Mouse (Mus musculus) CH12.LX (cell line): ENCODE measurements around the gene Hsd17b7. TPM values are rescaled to one million over a fixed set of nuclear protein-coding genes. Genes with fewer than 3 reads are reported as not detected.

ENCODE experiments used
- DNase-seq: peaks from one replicate; pipeline ENCODE4 v3.0.0-alpha.2; 2013; ENCODE audit errors: extremely low read depth
- H3K27ac ChIP-seq: 2 replicates; pipeline ENCODE4 v1.5.1; 2012; ENCODE audit warnings: low read depth, mild to moderate bottlenecking, control low read depth, moderate library complexity; ENCODE audit not compliant: insufficient read depth
- H3K27me3 ChIP-seq: replicated peaks from 2 replicates; pipeline ENCODE3; 2012; ENCODE audit warnings: inconsistent platforms
- H3K36me3 ChIP-seq, 2 experiments: replicated peaks in 1 of 2; 2 replicates each; pipeline versions ENCODE3 to v1.6.1; 2012; ENCODE audit warnings: inconsistent platforms in 1 of 2, low read length in 1 of 2, mild to moderate bottlenecking in 1 of 2, mixed read lengths in 1 of 2, moderate library complexity in 1 of 2; ENCODE audit not compliant: control insufficient read depth in 1 of 2, insufficient read depth in 1 of 2
- H3K4me1 ChIP-seq, 2 experiments: 2 replicates each; pipeline ENCODE4 v1.6.1; 2012; ENCODE audit warnings: inconsistent platforms in 1 of 2, moderate library complexity in 1 of 2; ENCODE audit not compliant: insufficient read depth in 2 of 2, control insufficient read depth in 1 of 2
- H3K4me2 ChIP-seq: 2 replicates; pipeline ENCODE4 v1.6.1; 2012; ENCODE audit warnings: low read depth, mild to moderate bottlenecking, control low read depth; ENCODE audit not compliant: poor library complexity, insufficient read depth, severe bottlenecking
- H3K4me3 ChIP-seq, 3 experiments: fragments of 150-350 bp in 1 of 3; sonication (generic) in 1 of 3; replicated peaks in 1 of 3; 2 replicates each; pipeline versions ENCODE3 to v1.5.1; 2011 to 2012; ENCODE audit warnings: low read depth in 2 of 3, low read length in 2 of 3, mild to moderate bottlenecking in 2 of 3, moderate library complexity in 2 of 3, control low read depth in 1 of 3, improper control_type of control experiment in 1 of 3, inconsistent platforms in 1 of 3, mixed read lengths in 1 of 3; ENCODE audit not compliant: poor library complexity in 1 of 3
- H3K79me2 ChIP-seq: replicated peaks from 2 replicates; pipeline ENCODE4 v1.6.1; 2012; ENCODE audit warnings: mild to moderate bottlenecking, moderate library complexity; ENCODE audit not compliant: control insufficient read depth, poor library complexity, insufficient read depth, severe bottlenecking; ENCODE audit errors: extremely low read depth
- H3K9ac ChIP-seq: 2 replicates; pipeline ENCODE4 v1.6.1; 2012; ENCODE audit warnings: low read depth, mild to moderate bottlenecking, control low read depth, moderate library complexity; ENCODE audit not compliant: insufficient read depth
- H3K9me3 ChIP-seq: replicated peaks from 2 replicates; pipeline ENCODE3; 2012; ENCODE audit warnings: low read length, inconsistent platforms, mixed read lengths
- BHLHE40 ChIP-seq: IDR thresholded peaks from 2 replicates; pipeline ENCODE4 v1.6.1; 2011; ENCODE audit warnings: mild to moderate bottlenecking, low read depth, low read length, improper control_type of control experiment
- ELF1 ChIP-seq: IDR thresholded peaks from 2 replicates; pipeline ENCODE4 v1.6.1; 2014; ENCODE audit warnings: low read depth, mild to moderate bottlenecking, inconsistent platforms, low read length, improper control_type of control experiment
- ETS1 ChIP-seq: conservative IDR thresholded peaks from 2 replicates; pipeline ENCODE4 v1.6.1; 2012; ENCODE audit warnings: low read depth, mild to moderate bottlenecking, inconsistent platforms, low read length, improper control_type of control experiment, moderate library complexity
- IRF4 ChIP-seq: IDR thresholded peaks from 2 replicates; pipeline ENCODE4 v1.6.1; 2014; ENCODE audit warnings: low read depth, mild to moderate bottlenecking, inconsistent platforms, low read length, improper control_type of control experiment
- JUN ChIP-seq: IDR thresholded peaks from 2 replicates; pipeline ENCODE4 v1.6.1; 2011; ENCODE audit warnings: low read depth, mild to moderate bottlenecking, low read length, improper control_type of control experiment, moderate library complexity; ENCODE audit not compliant: insufficient read depth
- KAT2A ChIP-seq: IDR thresholded peaks from 2 replicates; pipeline ENCODE4 v1.6.1; 2012; ENCODE audit warnings: low read length, improper control_type of control experiment, inconsistent platforms; ENCODE audit not compliant: insufficient replicate concordance
- MAFK ChIP-seq: IDR thresholded peaks from 2 replicates; pipeline ENCODE4 v1.6.1; 2011; ENCODE audit warnings: low read length, improper control_type of control experiment; ENCODE audit not compliant: insufficient replicate concordance
- MEF2A ChIP-seq: IDR thresholded peaks from 2 replicates; pipeline ENCODE4 v1.6.1; 2014; ENCODE audit warnings: low read depth, mild to moderate bottlenecking, inconsistent platforms, low read length, improper control_type of control experiment, borderline replicate concordance
- MYC ChIP-seq: IDR thresholded peaks from 2 replicates; pipeline ENCODE4 v1.6.1; 2011; ENCODE audit warnings: low read depth, mild to moderate bottlenecking, improper control_type of control experiment, low read length
- PAX5 ChIP-seq: IDR thresholded peaks from 2 replicates; pipeline ENCODE4 v1.6.1; 2012; ENCODE audit warnings: low read length, inconsistent platforms, mixed read lengths
- POLR2A ChIP-seq: IDR thresholded peaks from 2 replicates; pipeline ENCODE4 v1.6.1; 2011; ENCODE audit warnings: low read depth, mild to moderate bottlenecking, improper control_type of control experiment, low read length
- RCOR1 ChIP-seq: conservative IDR thresholded peaks from 2 replicates; pipeline ENCODE4 v1.6.1; 2012; ENCODE audit warnings: low read depth, mild to moderate bottlenecking, inconsistent platforms, low read length, improper control_type of control experiment
- TBP ChIP-seq: conservative IDR thresholded peaks from 2 replicates; pipeline ENCODE4 v1.6.1; 2011; ENCODE audit warnings: low read depth, low read length, improper control_type of control experiment
- UBTF ChIP-seq: IDR thresholded peaks from 2 replicates; pipeline ENCODE4 v1.6.1; 2012; ENCODE audit warnings: low read depth, mild to moderate bottlenecking, inconsistent platforms, low read length, improper control_type of control experiment, moderate library complexity
- ZC3H11A ChIP-seq: IDR thresholded peaks from 2 replicates; pipeline ENCODE4 v1.6.1; 2012; ENCODE audit warnings: low read depth, mild to moderate bottlenecking, inconsistent platforms, low read length, improper control_type of control experiment
- ZKSCAN1 ChIP-seq: IDR thresholded peaks from 2 replicates; pipeline ENCODE4 v1.6.1; 2012; ENCODE audit warnings: low read depth, inconsistent platforms, low read length, improper control_type of control experiment, borderline replicate concordance
- ZMIZ1 ChIP-seq: IDR thresholded peaks from 2 replicates; pipeline ENCODE4 v1.6.1; 2012; ENCODE audit warnings: low read depth, mild to moderate bottlenecking, inconsistent platforms, low read length, improper control_type of control experiment
- ZNF384 ChIP-seq: IDR thresholded peaks from 2 replicates; pipeline ENCODE4 v1.6.1; 2012; ENCODE audit warnings: low read depth, low read length, improper control_type of control experiment, inconsistent platforms
- dilution Hi-C: fragments of 300-500 bp; cut with MboI; formaldehyde crosslinking; loops from 2 replicates; pipeline ENCODE4 v1.14.3; 2020; ENCODE audit warnings: low sequenced_read_pairs; ENCODE audit not compliant: extremely low pct_unique_long_range_greater_than_20kb, extremely low pct_ligation_motif_present
- in situ Hi-C: fragments of 300-500 bp; cut with MboI; formaldehyde crosslinking; loops from 3 replicates; pipeline ENCODE4 v1.14.3; 2019; ENCODE audit warnings: low sequenced_read_pairs, low pct_ligation_motif_present, low pct_unique_long_range_greater_than_20kb, mixed read lengths
- polyA plus RNA-seq: library from polyadenylated mRNA; unstranded; fragments of >175 nt; gene quantifications from 2 replicates; pipeline ENCODE4 v1.2.1, GENCODE M21; 2012; ENCODE audit warnings: low read depth; ENCODE audit not compliant: insufficient read length
- total RNA-seq, 2 experiments: library from RNA; depleted of rRNA; stranded (reverse); fragments of 300-350 nt in 1 of 2; fragments of >200 nt in 1 of 2; gene quantifications; 2 replicates each; pipeline ENCODE4 v1.2.3; 2012 to 2014

Hsd17b7 gene
- total and polyA plus RNA-seq, 3 experiments: 7.5 to 29.7 (median 13.9) TPM

- Histone ChIP-seq H3K27ac (no peak overlapping the region), H3K9ac (peak overlapping the region; percentile 83), H3K4me2 (peak overlapping the region; percentile 97), H3K9me3 (no peaks in the 10 kb centered on the region), H3K4me3 (peak overlapping the region; percentile 62 to 69 (median 65)), H3K79me2 (no peaks in the 10 kb centered on the region), H3K4me1 (peaks cover 0 to 39% of the 10 kb centered on the region in 2 experiments; a peak in 2 of 4 replicates), H3K36me3 (peaks cover 4 to 28% of the 10 kb centered on the region in 2 experiments), H3K27me3 (no peaks in the 10 kb centered on the region)
- no peak for DNase-seq
- in situ Hi-C loops: no loop called here
- dilution Hi-C loops: no loop called here
- TF ChIP-seq UBTF (no peak), ZNF384 (peak; percentile 46; the same call in 1 of the 2 replicates), ELF1 (no peak), PAX5 (no peak)
- TF ChIP-seq, all 38 proteins: peak for 1
These were observed 460 bp upstream of the Hsd17b7 start for GRCm38 (mm10) chr1:169969516-169969886.

- Histone ChIP-seq H3K4me1 (no peaks in the 10 kb centered on the region), H3K27me3 (no peaks in the 10 kb centered on the region), H3K9ac (no peak overlapping the region), H3K4me3 (no peak overlapping the region), H3K4me2 (no peak overlapping the region), H3K36me3 (peaks cover 4 to 66% of the 10 kb centered on the region in 2 experiments), H3K27ac (no peak overlapping the region), H3K9me3 (peaks cover 2% of the 10 kb centered on the region), H3K79me2 (no peaks in the 10 kb centered on the region)
- in situ Hi-C loops: no loop called here
- TF ChIP-seq RCOR1 (no peak), ZMIZ1 (no peak), BHLHE40 (no peak), TBP (no peak), PAX5 (no peak), MYC (no peak), IRF4 (no peak), KAT2A (no peak), POLR2A (no peak)
- dilution Hi-C loops: no loop called here
- no peak for DNase-seq
These were observed 15.9 kb downstream of the Hsd17b7 start for GRCm38 (mm10) chr1:169953106-169953505.

GRCm38 (mm10) chr1:169952636-169953035 lies 16.4 kb downstream of the Hsd17b7 start:
- Histone ChIP-seq H3K79me2 (no peaks in the 10 kb centered on the region), H3K4me3 (no peak overlapping the region), H3K27me3 (no peaks in the 10 kb centered on the region), H3K9ac (no peak overlapping the region), H3K4me2 (no peak overlapping the region), H3K9me3 (peaks cover 2% of the 10 kb centered on the region), H3K4me1 (no peaks in the 10 kb centered on the region), H3K27ac (no peak overlapping the region), H3K36me3 (peaks cover 4 to 62% of the 10 kb centered on the region in 2 experiments)
- TF ChIP-seq ELF1: no peak
- TF ChIP-seq MEF2A: no peak
- no peak for TF ChIP-seq ETS1
- no peak for TF ChIP-seq TBP
- TF ChIP-seq MAFK: no peak
- TF ChIP-seq ZKSCAN1: no peak
- TF ChIP-seq ZC3H11A: no peak
- no peak for TF ChIP-seq JUN
- dilution Hi-C loops: no loop called here
- in situ Hi-C loops: no loop called here
- DNase-seq: no peak
